Mouse (Mus musculus): Measurements from ENCODE around the gene Hmg20a. TPM values are rescaled to one million over a fixed set of nuclear protein-coding genes. Genes with fewer than 3 reads are reported as not detected.

Hmg20a gene
- polyA plus RNA-seq, 1 experiment = 43.5 TPM

DNA sequence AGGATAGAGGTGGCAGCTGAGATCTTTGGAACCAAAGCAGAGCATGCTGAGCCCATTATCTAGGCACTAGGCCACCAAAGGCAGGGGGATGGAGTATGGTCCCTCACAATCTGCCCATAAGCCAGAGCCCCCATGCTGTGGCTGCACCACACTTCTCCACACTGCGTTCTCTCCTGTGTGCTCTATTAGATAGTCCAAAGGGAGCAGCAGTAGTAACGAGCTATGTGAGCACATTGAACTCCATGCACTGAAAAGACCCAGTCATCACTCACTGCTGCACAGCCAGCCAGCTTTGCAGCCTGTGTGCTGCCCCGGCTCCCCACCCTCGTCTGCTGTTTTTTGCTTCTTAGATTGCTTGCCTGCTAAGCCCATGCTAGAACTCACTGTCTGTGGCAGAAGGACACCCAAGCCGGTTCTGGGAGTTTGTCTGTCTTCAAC is 77.4 kb downstream of the Hmg20a start:
- H3K27me3 ChIP-seq (ENCODE audit: control insufficient read depth, insufficient read depth, low read length, poor library complexity, severe bottlenecking) = no peaks in the 10 kb centered on the region
- H3K36me3 ChIP-seq (ENCODE audit: control insufficient read depth, insufficient read depth, low read length, poor library complexity, severe bottlenecking) = no peaks in the 10 kb centered on the region; the same call in 1 of the 2 replicates
- no peak overlapping the region for H3K4me3 ChIP-seq (ENCODE audit: low read depth, low read length)
- no peaks in the 10 kb centered on the region for H3K4me1 ChIP-seq (ENCODE audit: control insufficient read depth, insufficient read depth, low read length)
- no peak overlapping the region for H3K27ac ChIP-seq (ENCODE audit: insufficient read depth, low read length)
- no peak overlapping the region for H3K9ac ChIP-seq (ENCODE audit: low read depth, poor library complexity, severe bottlenecking)
- TF ChIP-seq EP300 (IDR thresholded peaks at IDR 0.05; ENCODE audit: insufficient read depth, low read depth, low read length) = no peak
- TF ChIP-seq CTCF (IDR thresholded peaks at IDR 0.05; ENCODE audit: low read depth, low read length) = no peak
- no peak for TF ChIP-seq POLR2A (IDR thresholded peaks at IDR 0.05; ENCODE audit: insufficient read depth, low read length)
- no peaks in the 10 kb centered on the region for H3K9me3 ChIP-seq (replicated peaks; ENCODE audit: control insufficient read depth, insufficient read depth, low read length, poor library complexity, severe bottlenecking)

DNA sequence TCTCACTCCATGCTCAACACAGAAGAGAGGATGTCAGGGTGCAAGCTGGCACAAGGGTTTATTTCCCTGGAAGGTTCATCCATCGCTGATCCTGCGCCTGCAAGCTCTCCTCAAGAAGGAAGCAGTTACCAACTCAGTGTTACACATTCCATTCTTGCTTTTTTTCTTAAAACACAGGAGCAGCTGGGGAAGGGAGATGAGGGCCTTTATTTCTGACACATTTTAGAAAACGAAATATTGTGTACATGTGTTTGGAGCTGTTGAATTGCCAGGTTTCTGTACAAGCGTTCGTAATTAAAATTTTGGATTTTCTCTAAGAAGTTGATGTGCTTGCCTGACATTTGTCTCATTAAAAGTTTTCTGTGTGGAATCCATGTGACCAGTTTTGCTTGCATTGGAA is 78.2 kb downstream of the Hmg20a start:
- Histone ChIP-seq H3K4me1 (ENCODE audit: control insufficient read depth, insufficient read depth, low read length) (no peaks in the 10 kb centered on the region), H3K9ac (ENCODE audit: low read depth, poor library complexity, severe bottlenecking) (no peak overlapping the region), H3K4me3 (ENCODE audit: low read depth, low read length) (no peak overlapping the region), H3K9me3 (replicated peaks; ENCODE audit: control insufficient read depth, insufficient read depth, low read length, poor library complexity, severe bottlenecking) (no peaks in the 10 kb centered on the region), H3K36me3 (ENCODE audit: control insufficient read depth, insufficient read depth, low read length, poor library complexity, severe bottlenecking) (no peaks in the 10 kb centered on the region; the same call in 1 of the 2 replicates), H3K27me3 (ENCODE audit: control insufficient read depth, insufficient read depth, low read length, poor library complexity, severe bottlenecking) (no peaks in the 10 kb centered on the region), H3K27ac (ENCODE audit: insufficient read depth, low read length) (no peak overlapping the region)
- TF ChIP-seq CTCF (IDR thresholded peaks at IDR 0.05; ENCODE audit: low read depth, low read length) (no peak), POLR2A (IDR thresholded peaks at IDR 0.05; ENCODE audit: insufficient read depth, low read length) (no peak), EP300 (IDR thresholded peaks at IDR 0.05; ENCODE audit: insufficient read depth, low read depth, low read length) (no peak)

DNA sequence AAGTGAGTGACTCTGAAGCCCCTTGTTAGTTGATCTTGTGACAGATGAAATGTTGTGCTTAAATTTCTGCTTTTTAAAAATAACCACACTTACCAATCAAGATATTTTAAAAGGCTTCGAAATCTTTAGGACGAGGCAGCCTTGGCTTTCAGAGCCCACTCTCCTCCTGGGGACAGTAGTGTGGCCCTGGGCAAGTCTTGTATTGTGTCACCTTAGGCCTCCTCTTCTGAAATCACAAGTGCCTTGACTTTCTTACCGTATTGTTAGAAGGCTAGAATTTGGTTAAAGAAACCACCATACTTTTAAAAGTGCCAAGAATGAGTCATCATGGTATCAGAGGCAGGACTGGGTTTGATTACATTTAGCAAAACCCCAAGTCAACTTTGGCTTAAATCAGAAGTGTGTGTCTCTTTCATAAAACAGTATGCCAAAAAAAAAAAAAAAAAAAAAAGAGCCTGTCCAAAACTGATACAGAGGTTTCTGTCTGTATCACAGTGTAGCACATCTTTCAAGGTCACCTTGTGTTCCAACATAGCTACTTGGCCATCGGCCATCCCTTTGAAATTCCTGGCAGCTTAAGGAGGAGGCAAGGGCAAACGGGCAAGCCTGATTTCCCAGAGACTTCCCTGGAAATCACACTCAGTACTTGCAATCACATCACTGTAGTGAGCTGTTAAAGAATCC is 78.9 kb downstream of the Hmg20a start:
- Histone ChIP-seq H3K27me3 (ENCODE audit: control insufficient read depth, insufficient read depth, low read length, poor library complexity, severe bottlenecking) (no peaks in the 10 kb centered on the region), H3K9me3 (replicated peaks; ENCODE audit: control insufficient read depth, insufficient read depth, low read length, poor library complexity, severe bottlenecking) (no peaks in the 10 kb centered on the region), H3K36me3 (ENCODE audit: control insufficient read depth, insufficient read depth, low read length, poor library complexity, severe bottlenecking) (no peaks in the 10 kb centered on the region), H3K9ac (ENCODE audit: low read depth, poor library complexity, severe bottlenecking) (no peak overlapping the region), H3K4me3 (ENCODE audit: low read depth, low read length) (no peak overlapping the region), H3K4me1 (ENCODE audit: control insufficient read depth, insufficient read depth, low read length) (peaks cover 3% of the 10 kb centered on the region), H3K27ac (ENCODE audit: insufficient read depth, low read length) (no peak overlapping the region)
- TF ChIP-seq POLR2A (IDR thresholded peaks at IDR 0.05; ENCODE audit: insufficient read depth, low read length) (no peak), EP300 (IDR thresholded peaks at IDR 0.05; ENCODE audit: insufficient read depth, low read depth, low read length) (no peak), CTCF (IDR thresholded peaks at IDR 0.05; ENCODE audit: low read depth, low read length) (no peak)

DNA sequence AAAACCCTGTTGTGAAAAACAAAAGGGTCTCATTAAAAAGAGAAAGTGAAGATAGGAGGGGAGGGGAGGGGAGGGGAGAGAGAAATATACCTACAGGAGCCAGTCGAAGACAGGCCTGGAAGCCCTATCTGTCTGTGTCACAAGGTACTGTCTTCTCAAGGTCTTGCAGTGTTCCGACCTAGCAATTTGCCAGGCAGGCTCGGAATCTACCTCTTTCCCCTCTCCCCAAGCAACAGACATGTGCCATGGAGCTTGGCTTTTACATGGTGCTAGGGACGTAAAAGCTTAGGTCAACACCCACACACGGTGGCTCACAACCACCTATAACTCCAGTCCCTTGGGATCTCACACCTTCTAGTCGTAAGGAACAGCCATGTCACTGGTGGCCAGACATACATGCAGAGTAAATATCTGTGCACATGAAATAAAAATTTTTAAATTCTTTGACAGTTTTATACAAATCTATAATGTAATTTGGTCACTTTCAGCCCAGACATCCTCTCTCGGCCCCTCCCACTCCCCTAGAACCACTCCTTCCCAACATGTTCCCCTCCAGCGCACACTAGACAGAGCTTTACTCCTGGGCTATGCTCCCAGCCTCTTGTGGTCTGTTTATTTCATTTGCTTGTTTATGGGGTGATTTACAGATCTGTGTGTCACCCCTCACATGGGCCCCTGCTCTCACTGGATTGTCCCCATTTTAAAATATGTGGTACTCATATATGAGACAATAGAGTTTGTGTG is 81.1 kb downstream of the Hmg20a start:
- TF ChIP-seq CTCF (IDR thresholded peaks at IDR 0.05; ENCODE audit: low read depth, low read length) (no peak), EP300 (IDR thresholded peaks at IDR 0.05; ENCODE audit: insufficient read depth, low read depth, low read length) (no peak), POLR2A (IDR thresholded peaks at IDR 0.05; ENCODE audit: insufficient read depth, low read length) (no peak)
- Histone ChIP-seq H3K9me3 (replicated peaks; ENCODE audit: control insufficient read depth, insufficient read depth, low read length, poor library complexity, severe bottlenecking) (no peaks in the 10 kb centered on the region), H3K4me3 (ENCODE audit: low read depth, low read length) (no peak overlapping the region), H3K9ac (ENCODE audit: low read depth, poor library complexity, severe bottlenecking) (no peak overlapping the region), H3K36me3 (ENCODE audit: control insufficient read depth, insufficient read depth, low read length, poor library complexity, severe bottlenecking) (no peaks in the 10 kb centered on the region), H3K27ac (ENCODE audit: insufficient read depth, low read length) (no peak overlapping the region), H3K27me3 (ENCODE audit: control insufficient read depth, insufficient read depth, low read length, poor library complexity, severe bottlenecking) (no peaks in the 10 kb centered on the region), H3K4me1 (ENCODE audit: control insufficient read depth, insufficient read depth, low read length) (peaks cover 3% of the 10 kb centered on the region)

DNA sequence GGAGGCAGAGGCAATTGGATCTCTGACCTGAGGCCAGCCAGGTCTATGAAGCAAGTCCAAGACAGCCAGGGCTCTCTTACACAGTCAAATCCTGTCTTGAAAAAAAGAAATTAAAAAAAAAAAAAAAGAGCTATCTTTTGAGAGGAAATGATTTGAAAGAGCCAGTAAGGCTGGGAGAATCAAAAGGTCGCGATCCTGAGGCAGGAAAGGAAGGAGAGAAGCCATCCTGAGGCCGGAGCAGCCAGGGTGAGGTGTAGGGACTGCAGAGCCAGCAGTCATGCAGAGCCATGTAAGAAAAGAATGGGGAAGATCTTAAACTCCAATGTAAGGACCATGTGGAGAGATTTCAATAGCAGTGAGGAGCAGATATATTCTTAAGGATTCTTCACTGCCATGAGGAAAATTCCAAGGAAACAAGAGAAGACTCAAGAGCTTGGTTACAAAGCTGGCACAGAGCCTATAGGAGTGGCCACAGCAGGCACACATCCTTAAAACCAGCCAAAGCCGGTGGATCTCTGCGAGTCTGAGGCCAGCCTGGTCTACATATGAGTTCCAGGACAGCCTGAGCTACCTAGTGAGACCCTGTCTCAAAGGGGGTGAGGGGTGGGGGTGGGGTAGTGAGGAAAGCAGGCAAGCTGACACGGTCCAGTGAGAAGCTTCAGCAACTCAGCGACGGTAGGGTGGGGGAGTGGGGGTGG is 82.6 kb downstream of the Hmg20a start:
- Histone ChIP-seq H3K4me1 (ENCODE audit: control insufficient read depth, insufficient read depth, low read length) (peaks cover 3% of the 10 kb centered on the region), H3K36me3 (ENCODE audit: control insufficient read depth, insufficient read depth, low read length, poor library complexity, severe bottlenecking) (no peaks in the 10 kb centered on the region), H3K27ac (ENCODE audit: insufficient read depth, low read length) (no peak overlapping the region), H3K9me3 (replicated peaks; ENCODE audit: control insufficient read depth, insufficient read depth, low read length, poor library complexity, severe bottlenecking) (no peaks in the 10 kb centered on the region), H3K9ac (ENCODE audit: low read depth, poor library complexity, severe bottlenecking) (no peak overlapping the region), H3K4me3 (ENCODE audit: low read depth, low read length) (no peak overlapping the region), H3K27me3 (ENCODE audit: control insufficient read depth, insufficient read depth, low read length, poor library complexity, severe bottlenecking) (no peaks in the 10 kb centered on the region)
- no peak for TF ChIP-seq POLR2A (IDR thresholded peaks at IDR 0.05; ENCODE audit: insufficient read depth, low read length)
- TF ChIP-seq CTCF (IDR thresholded peaks at IDR 0.05; ENCODE audit: low read depth, low read length) = no peak
- no peak for TF ChIP-seq EP300 (IDR thresholded peaks at IDR 0.05; ENCODE audit: insufficient read depth, low read depth, low read length)

Data from ES-Bruce4 (cell line).